Mouse (Mus musculus) embryonic facial prominence, embryonic 11.5 days (tissue): ENCODE data around the gene Rps26. TPM values are rescaled to one million over a fixed set of nuclear protein-coding genes. Genes with fewer than 3 reads are reported as not detected.

ENCODE experiments used
- ATAC-seq: fragments of 200-750 bp; cut with Nextera tagmentation; replicated peaks from 2 replicates; pipeline ENCODE4 v1.8.0; 2017; ENCODE audit warnings: low read depth; ENCODE audit not compliant: insufficient number of reproducible peaks, low FRiP score, low TSS enrichment
- DNase-seq: peaks from one replicate; pipeline ENCODE4 v3.0.0-alpha.2; 2015; ENCODE audit warnings: low spot score
- H3K27ac ChIP-seq: fragments of 300-500 bp; sonication (generic); replicated peaks from 2 replicates; pipeline ENCODE4 v1.5.1; 2014; ENCODE audit warnings: mild to moderate bottlenecking, low read depth, low read length, control low read depth
- H3K27me3 ChIP-seq: fragments of 300-500 bp; sonication (generic); 2 replicates; pipeline ENCODE4 v1.6.1; 2014; ENCODE audit warnings: mild to moderate bottlenecking, low read length, moderate library complexity, mixed read lengths; ENCODE audit not compliant: control insufficient read depth, insufficient read depth
- H3K36me3 ChIP-seq: fragments of 300-500 bp; sonication (generic); replicated peaks from 2 replicates; pipeline ENCODE4 v1.6.1; 2014; ENCODE audit warnings: low read depth, mild to moderate bottlenecking, low read length, moderate library complexity, mixed read lengths; ENCODE audit not compliant: control insufficient read depth, insufficient read depth
- H3K4me1 ChIP-seq: fragments of 300-500 bp; sonication (generic); 2 replicates; pipeline ENCODE4 v1.6.1; 2014; ENCODE audit warnings: low read length, mixed read lengths; ENCODE audit not compliant: control insufficient read depth, insufficient read depth
- H3K4me2 ChIP-seq: fragments of 300-500 bp; sonication (generic); 2 replicates; pipeline ENCODE4 v1.6.1; 2014; ENCODE audit warnings: low read depth, mild to moderate bottlenecking, control low read depth, low read length, moderate library complexity
- H3K4me3 ChIP-seq: fragments of 300-500 bp; sonication (generic); 2 replicates; pipeline ENCODE4 v1.5.1; 2014; ENCODE audit warnings: low read depth, low read length, control low read depth
- H3K9ac ChIP-seq: fragments of 300-500 bp; sonication (generic); replicated peaks from 2 replicates; pipeline ENCODE4 v1.6.1; 2014; ENCODE audit warnings: mild to moderate bottlenecking, control low read depth, low read length
- H3K9me3 ChIP-seq: fragments of 300-500 bp; sonication (generic); replicated peaks from 2 replicates; pipeline ENCODE4 v1.6.1; 2016; ENCODE audit warnings: mild to moderate bottlenecking, low read length, inconsistent platforms, mixed read lengths; ENCODE audit not compliant: control insufficient read depth
- WGBS: fragments of 180-500 bp; shearing (Covaris S2); extraction: QIAGEN DNeasy Blood & Tissue Kit; methylation state at CpG from one replicate; pipeline ENCODE4 v1.1.7; 2014; 5-methylcytosine and 5-hydroxymethylcytosine counted together
- polyA plus RNA-seq: library from polyadenylated mRNA; unstranded; fragments of >200 nt; fragmentation: Nextera tagmentation; extraction: Ambion mirVana; gene quantifications from 2 replicates; pipeline ENCODE4 v1.2.1, GENCODE M21; 2014

Gene Rps26
- polyA plus RNA-seq, 1 experiment from 2014 or later: 765 TPM

DNA sequence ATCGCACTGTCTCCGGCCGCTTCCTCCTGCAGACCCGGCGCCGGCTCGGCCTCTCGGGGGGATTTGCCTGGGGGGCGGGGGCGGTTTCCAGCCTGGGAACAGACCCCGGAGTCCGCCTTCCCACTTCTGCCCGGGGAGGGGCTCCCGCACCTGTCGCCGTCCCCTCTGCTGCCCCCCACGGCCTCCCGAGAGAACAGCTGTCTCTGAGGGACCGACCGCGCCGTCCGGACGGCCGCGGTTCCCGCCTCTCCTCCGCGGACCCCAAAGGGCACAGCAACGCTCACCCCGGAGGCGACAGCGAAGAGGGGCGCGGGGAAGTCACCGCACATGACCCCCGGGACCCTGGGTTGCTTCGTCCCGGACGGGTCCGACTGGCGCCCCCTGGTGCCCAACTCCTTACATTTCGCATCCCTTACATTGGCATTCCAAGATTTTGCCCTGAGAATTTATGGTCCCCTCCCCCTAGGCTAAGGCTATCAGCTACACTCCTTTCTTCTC is 36.3 kb downstream of the Rps26 start:
- peaks cover 23% of the 10 kb centered on the region for H3K27me3 ChIP-seq
- no peaks in the 10 kb centered on the region for H3K9me3 ChIP-seq
- H3K27ac ChIP-seq: no peak overlapping the region; the same call in 1 of the 2 replicates
- DNase-seq (peak; percentile 86), ATAC-seq (peak; percentile 21; the same call in 1 of the 2 replicates)
- under 1% methylated on average over 40 of the region's 43 CpGs for WGBS
- H3K4me2 ChIP-seq: peak overlapping the region; percentile 65
- H3K36me3 ChIP-seq: no peaks in the 10 kb centered on the region
- H3K9ac ChIP-seq: peak overlapping the region; percentile 32
- no peaks in the 10 kb centered on the region for H3K4me1 ChIP-seq
- H3K4me3 ChIP-seq: peak overlapping the region; percentile 38

DNA sequence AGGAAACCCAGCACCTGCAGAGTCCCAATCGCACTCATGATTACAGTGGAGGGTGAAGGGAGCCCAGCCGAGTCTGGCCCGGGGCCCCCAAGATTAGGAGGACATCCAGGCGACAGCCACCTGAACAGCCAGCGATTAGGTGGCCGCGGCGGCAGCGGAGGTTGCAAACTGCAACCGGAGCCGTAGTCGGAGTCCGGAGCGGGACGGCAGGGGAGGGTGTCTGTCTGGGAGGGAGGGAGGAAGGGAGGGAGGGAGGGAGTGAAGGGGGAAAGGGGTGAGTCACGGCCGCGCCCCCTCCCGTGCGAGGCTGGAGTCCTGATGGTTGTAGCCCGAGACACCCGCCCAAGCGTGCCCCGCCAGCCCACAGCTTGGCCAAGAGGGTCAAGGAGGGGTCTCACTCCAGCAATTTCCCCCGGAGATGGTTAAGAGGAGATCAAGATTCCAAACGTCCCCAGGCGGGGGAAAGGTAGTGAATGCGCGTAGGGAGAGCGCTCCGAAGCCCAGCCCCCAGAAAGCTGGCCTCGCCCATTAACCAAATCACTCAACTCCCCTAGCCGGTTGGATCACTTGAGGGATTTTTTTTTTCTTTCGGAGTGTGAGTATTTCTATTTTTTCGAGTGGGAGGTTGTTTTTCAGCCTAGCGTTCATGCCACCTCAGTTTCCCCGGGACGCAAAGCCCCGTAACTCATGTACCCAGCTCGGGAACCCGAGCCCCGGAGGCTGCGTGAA is 36.9 kb downstream of the Rps26 start, which contains the start of gene Erbb3:
Erbb3 (minus strand) TSS at position 189 of the 729 bp plus-strand sequence.
- H3K9me3 ChIP-seq: no peaks in the 10 kb centered on the region
- no peaks in the 10 kb centered on the region for H3K4me1 ChIP-seq
- H3K9ac ChIP-seq: peak within 1 kb of the TSS; percentile 45
- under 1% methylated on average over 43 of the region's 43 CpGs for WGBS
- peak within 1 kb of the TSS; percentile 65 for H3K4me2 ChIP-seq
- peak within 1 kb of the TSS; percentile 63 for H3K27ac ChIP-seq
- peak; percentile 40 for ATAC-seq
- no peaks in the 10 kb centered on the region for H3K36me3 ChIP-seq
- H3K4me3 ChIP-seq: peak within 1 kb of the TSS; percentile 38
- peaks cover 23% of the 10 kb centered on the region for H3K27me3 ChIP-seq
- peak; percentile 76 for DNase-seq

- Histone ChIP-seq H3K4me2 (peak overlapping the region; percentile 65), H3K27ac (peak overlapping the region; percentile 63), H3K4me1 (no peaks in the 10 kb centered on the region), H3K27me3 (peaks cover 23% of the 10 kb centered on the region), H3K9ac (peak overlapping the region; percentile 45), H3K4me3 (peak overlapping the region; percentile 38), H3K36me3 (no peaks in the 10 kb centered on the region), H3K9me3 (no peaks in the 10 kb centered on the region)
- ATAC-seq (peak; percentile 21; the same call in 1 of the 2 replicates), DNase-seq (no peak)
- 2% methylated on average over 23 of the region's 23 CpGs for WGBS
These were observed 37.6 kb downstream of the Rps26 start for GRCm38 (mm10) chr10:128588775-128589463.

DNA sequence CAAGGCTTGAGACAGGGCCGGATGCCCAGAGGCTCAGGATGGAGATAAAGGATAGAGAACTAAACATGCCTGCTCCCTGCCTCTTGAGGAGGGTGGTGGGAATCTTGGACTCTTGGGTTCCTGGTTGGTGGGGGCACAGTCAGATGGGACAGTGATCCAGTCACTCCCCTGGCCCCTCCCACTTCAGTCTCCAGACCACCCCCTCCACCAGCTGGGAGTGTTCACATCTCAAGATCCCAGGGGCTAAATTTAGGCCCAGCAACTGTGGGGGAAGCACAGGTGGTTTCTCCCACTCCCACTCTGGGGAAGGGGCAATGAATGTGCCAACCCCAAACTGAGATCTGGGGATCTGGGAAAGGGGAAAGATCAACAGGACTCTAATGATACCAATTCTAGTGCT is 38.4 kb downstream of the Rps26 start:
- H3K9ac ChIP-seq: peak overlapping the region; percentile 9; the same call in 1 of the 2 replicates
- no peaks in the 10 kb centered on the region for H3K9me3 ChIP-seq
- H3K36me3 ChIP-seq: no peaks in the 10 kb centered on the region
- H3K4me2 ChIP-seq: peak overlapping the region; percentile 19; the same call in 1 of the 2 replicates
- DNase-seq (no peak), ATAC-seq (no peak)
- no peaks in the 10 kb centered on the region; the same call in 1 of the 2 replicates for H3K4me1 ChIP-seq
- 0 out of 2 replicates have a peak overlapping the region, but pooled peaks have one; percentile 8 for H3K27ac ChIP-seq
- H3K4me3 ChIP-seq: peak overlapping the region; percentile 2; the same call in 1 of the 2 replicates
- 23% methylated on average over 1 of the region's 1 CpGs for WGBS
- H3K27me3 ChIP-seq: peaks cover 23% of the 10 kb centered on the region

DNA sequence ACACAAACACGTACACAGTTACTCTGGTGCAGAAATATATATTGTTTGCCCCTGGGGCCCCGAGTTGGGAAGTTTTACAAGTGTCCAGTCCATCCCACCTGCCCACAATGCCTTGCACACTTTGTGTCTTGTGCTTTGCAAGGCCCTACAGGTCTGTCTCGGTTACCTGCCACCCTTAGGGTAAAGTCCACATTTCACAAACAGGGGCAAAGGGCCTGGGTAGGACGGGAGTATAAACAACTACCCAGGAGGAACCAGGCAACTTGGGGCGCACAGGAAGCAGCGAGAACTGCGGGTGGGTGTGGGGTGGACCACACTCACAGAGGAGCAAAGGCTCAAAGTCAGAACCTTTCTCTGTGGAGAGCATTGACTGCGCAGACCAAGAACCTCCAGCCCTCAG is 38.9 kb downstream of the Rps26 start:
- H3K36me3 ChIP-seq: no peaks in the 10 kb centered on the region
- ATAC-seq (no peak), DNase-seq (no peak)
- H3K9me3 ChIP-seq: no peaks in the 10 kb centered on the region
- no peak overlapping the region for H3K4me3 ChIP-seq
- H3K4me1 ChIP-seq: no peaks in the 10 kb centered on the region; the same call in 1 of the 2 replicates
- peak overlapping the region; percentile 9 for H3K9ac ChIP-seq
- WGBS: 30% methylated on average over 8 of the region's 8 CpGs
- peak overlapping the region; percentile 23; the same call in 1 of the 2 replicates for H3K4me2 ChIP-seq
- 0 out of 2 replicates have a peak overlapping the region, but pooled peaks have one; percentile 8 for H3K27ac ChIP-seq
- H3K27me3 ChIP-seq: peaks cover 23% of the 10 kb centered on the region

DNA sequence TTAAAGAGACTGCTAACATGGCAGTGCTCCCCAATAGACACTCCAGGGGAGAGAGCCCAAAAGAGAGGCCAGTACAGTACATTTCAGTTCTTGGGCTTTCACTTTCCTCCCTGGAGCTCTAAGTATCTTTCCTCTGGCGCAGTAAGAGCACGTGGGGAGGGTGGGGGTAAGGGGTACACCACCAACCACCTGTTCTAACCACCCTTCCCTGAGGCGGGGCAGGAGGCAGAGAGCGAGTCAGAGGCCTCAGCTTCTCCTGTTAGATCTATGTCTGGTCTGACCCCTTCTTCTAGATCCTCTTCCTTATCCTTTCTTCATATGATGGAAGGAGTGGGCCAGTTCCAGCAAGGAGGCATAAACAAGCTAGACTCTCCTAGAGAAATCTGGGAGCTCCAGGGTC is 39.4 kb downstream of the Rps26 start:
- H3K4me3 ChIP-seq: 0 out of 2 replicates have a peak overlapping the region, but pooled peaks have one; percentile 3
- no peaks in the 10 kb centered on the region for H3K36me3 ChIP-seq
- H3K4me2 ChIP-seq: no peak overlapping the region; the same call in 1 of the 2 replicates
- ATAC-seq (no peak), DNase-seq (no peak)
- H3K27me3 ChIP-seq: peaks cover 23% of the 10 kb centered on the region
- no peaks in the 10 kb centered on the region; the same call in 1 of the 2 replicates for H3K4me1 ChIP-seq
- WGBS: 25% methylated on average over 4 of the region's 4 CpGs
- no peak overlapping the region for H3K27ac ChIP-seq
- no peaks in the 10 kb centered on the region for H3K9me3 ChIP-seq
- peak overlapping the region; percentile 3; the same call in 1 of the 2 replicates for H3K9ac ChIP-seq

DNA sequence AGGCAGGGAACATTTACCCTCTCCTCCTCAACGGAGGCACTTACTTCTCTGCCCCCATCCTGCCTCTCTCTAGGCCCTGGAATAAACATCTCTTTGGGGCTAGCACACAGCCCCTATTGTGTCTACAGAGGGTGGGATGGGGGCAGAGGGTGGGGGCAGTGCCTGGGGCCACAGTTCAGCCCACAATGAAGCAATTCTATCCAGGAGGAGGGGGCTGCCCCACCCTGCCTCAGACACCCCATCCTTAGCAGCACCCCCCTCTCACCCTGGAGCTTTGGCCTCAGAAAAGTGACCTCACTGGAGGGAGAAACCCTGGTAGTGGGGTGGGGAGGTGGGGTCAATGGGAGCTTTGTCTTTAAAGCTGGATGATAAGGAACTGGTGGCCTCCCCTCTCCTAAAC is 40.0 kb downstream of the Rps26 start:
- no peak overlapping the region for H3K4me3 ChIP-seq
- ATAC-seq: no peak
- no peak for DNase-seq
- no peaks in the 10 kb centered on the region for H3K9me3 ChIP-seq
- H3K27me3 ChIP-seq: peaks cover 23% of the 10 kb centered on the region
- H3K36me3 ChIP-seq: no peaks in the 10 kb centered on the region
- no peak overlapping the region for H3K9ac ChIP-seq
- no peak overlapping the region for H3K4me2 ChIP-seq
- H3K27ac ChIP-seq: no peak overlapping the region
- no peaks in the 10 kb centered on the region; the same call in 1 of the 2 replicates for H3K4me1 ChIP-seq
- WGBS: 0% methylated on average over 1 of the region's 1 CpGs
